Mouse (Mus musculus) limb, embryonic 14.5 days (tissue): ENCODE data around the gene Kcnmb3. TPM values are rescaled to one million over a fixed set of nuclear protein-coding genes. Genes with fewer than 3 reads are reported as not detected.

ENCODE experiments used
- ATAC-seq: fragments of 200-750 bp; cut with Nextera tagmentation; 2 replicates; pipeline ENCODE4 v1.8.0; 2017; ENCODE audit warnings: low read depth, moderate number of reproducible peaks, moderate TSS enrichment; ENCODE audit not compliant: low FRiP score
- DNase-seq: peaks from one replicate; pipeline ENCODE4 v3.0.0-alpha.2; 2015; ENCODE audit warnings: low spot score
- H3K27ac ChIP-seq: fragments of 300-500 bp; sonication (generic); replicated peaks from 2 replicates; pipeline ENCODE4 v1.5.1; 2014; ENCODE audit warnings: low read depth, mild to moderate bottlenecking, low read length, moderate library complexity, mixed read lengths
- H3K27me3 ChIP-seq: fragments of 300-500 bp; sonication (generic); 2 replicates; pipeline ENCODE4 v1.6.1; 2014; ENCODE audit warnings: low read length, mixed read lengths; ENCODE audit not compliant: control insufficient read depth, insufficient read depth
- H3K36me3 ChIP-seq: fragments of 300-500 bp; sonication (generic); 2 replicates; pipeline ENCODE4 v1.6.1; 2014; ENCODE audit warnings: mild to moderate bottlenecking, low read length, moderate library complexity, mixed read lengths; ENCODE audit not compliant: control insufficient read depth, insufficient read depth
- H3K4me1 ChIP-seq: fragments of 300-500 bp; sonication (generic); 2 replicates; pipeline ENCODE4 v1.6.1; 2014; ENCODE audit warnings: antibody characterized with exemption, low read length, mixed read lengths; ENCODE audit not compliant: control insufficient read depth, insufficient read depth
- H3K4me2 ChIP-seq: fragments of 300-500 bp; sonication (generic); replicated peaks from 2 replicates; pipeline ENCODE4 v1.6.1; 2014; ENCODE audit warnings: low read depth, mild to moderate bottlenecking, low read length, moderate library complexity; ENCODE audit not compliant: severe bottlenecking
- H3K4me3 ChIP-seq: fragments of 300-500 bp; sonication (generic); replicated peaks from 2 replicates; pipeline ENCODE4 v1.5.1; 2014; ENCODE audit warnings: low read length
- H3K9ac ChIP-seq: fragments of 300-500 bp; sonication (generic); 2 replicates; pipeline ENCODE4 v1.6.1; 2014; ENCODE audit warnings: mild to moderate bottlenecking, low read depth, low read length, moderate library complexity; ENCODE audit not compliant: severe bottlenecking
- H3K9me3 ChIP-seq: fragments of 300-500 bp; sonication (generic); 2 replicates; pipeline ENCODE4 v1.6.1; 2016; ENCODE audit warnings: low read length; ENCODE audit not compliant: control insufficient read depth
- POLR2A ChIP-seq: fragments of 200-500 bp; IDR thresholded peaks from 2 replicates; pipeline ENCODE4 v1.8.0; 2012; ENCODE audit warnings: inconsistent platforms, mild to moderate bottlenecking, moderate library complexity, borderline replicate concordance; ENCODE audit not compliant: insufficient read depth, insufficient read length; ENCODE audit errors: extremely low read depth
- WGBS: fragments of 180-500 bp; shearing (Covaris S2); extraction: QIAGEN DNeasy Blood & Tissue Kit; methylation state at CpG from one replicate; pipeline ENCODE4 v1.1.7; 2014; 5-methylcytosine and 5-hydroxymethylcytosine counted together
- polyA plus RNA-seq, 2 experiments: library from polyadenylated mRNA; depleted of rRNA in 1 of 2; stranded (reverse) in 1 of 2; unstranded in 1 of 2; fragments of >200 nt; fragmentation: Nextera tagmentation in 1 of 2; extraction: Ambion mirVana in 1 of 2; gene quantifications; 2 replicates each; pipeline versions ENCODE4 v1.2.1 to v1.2.3; 2012 to 2014

The Kcnmb3 gene
- polyA plus RNA-seq, 2 experiments, result not detected

- Histone ChIP-seq H3K4me1 (no peaks in the 10 kb centered on the region), H3K9ac (no peak overlapping the region), H3K9me3 (no peaks in the 10 kb centered on the region), H3K36me3 (no peaks in the 10 kb centered on the region), H3K4me3 (no peak overlapping the region), H3K27me3 (no peaks in the 10 kb centered on the region), H3K27ac (no peak overlapping the region), H3K4me2 (no peak overlapping the region)
- WGBS, result 73% methylated on average over 8 of the region's 8 CpGs
- ATAC-seq (no peak), DNase-seq (no peak)
- no peak for TF ChIP-seq POLR2A
Measured at GRCm38 (mm10) chr3:32494387-32495087, 2.5 kb upstream of the Kcnmb3 start.

- Histone ChIP-seq H3K36me3 (no peaks in the 10 kb centered on the region), H3K4me3 (no peak overlapping the region), H3K9ac (no peak overlapping the region), H3K4me1 (no peaks in the 10 kb centered on the region), H3K27ac (no peak overlapping the region), H3K4me2 (no peak overlapping the region), H3K9me3 (no peaks in the 10 kb centered on the region), H3K27me3 (no peaks in the 10 kb centered on the region)
- TF ChIP-seq POLR2A, result no peak
- ATAC-seq, result no peak
- no peak for DNase-seq
Measured at GRCm38 (mm10) chr3:32490928-32491315, 1.1 kb downstream of the Kcnmb3 start.

GRCm38 (mm10) chr3:32490076-32490927 is 1.7 kb downstream of the Kcnmb3 start:
- no peak overlapping the region for H3K4me2 ChIP-seq
- ATAC-seq, result no peak
- H3K27me3 ChIP-seq, result no peaks in the 10 kb centered on the region
- no peaks in the 10 kb centered on the region for H3K4me1 ChIP-seq
- 66% methylated on average over 15 of the region's 15 CpGs for WGBS
- no peaks in the 10 kb centered on the region for H3K9me3 ChIP-seq
- H3K27ac ChIP-seq, result no peak overlapping the region
- no peak overlapping the region for H3K4me3 ChIP-seq
- no peaks in the 10 kb centered on the region for H3K36me3 ChIP-seq
- no peak overlapping the region for H3K9ac ChIP-seq
- TF ChIP-seq POLR2A, result no peak
- no peak for DNase-seq

GRCm38 (mm10) chr3:32488172-32488571 is 3.9 kb downstream of the Kcnmb3 start:
- H3K4me3 ChIP-seq, result no peak overlapping the region
- ATAC-seq (no peak), DNase-seq (no peak)
- no peak for TF ChIP-seq POLR2A
- H3K9me3 ChIP-seq, result no peaks in the 10 kb centered on the region
- H3K36me3 ChIP-seq, result no peaks in the 10 kb centered on the region
- no peaks in the 10 kb centered on the region for H3K4me1 ChIP-seq
- no peak overlapping the region for H3K4me2 ChIP-seq
- 77% methylated on average over 6 of the region's 6 CpGs for WGBS
- no peak overlapping the region for H3K27ac ChIP-seq
- no peak overlapping the region for H3K9ac ChIP-seq
- H3K27me3 ChIP-seq, result no peaks in the 10 kb centered on the region

GRCm38 (mm10) chr3:32486543-32486942 is 5.5 kb downstream of the Kcnmb3 start:
- DNase-seq (no peak), ATAC-seq (no peak)
- no peaks in the 10 kb centered on the region for H3K4me1 ChIP-seq
- no peaks in the 10 kb centered on the region for H3K27me3 ChIP-seq
- no peak for TF ChIP-seq POLR2A
- no peak overlapping the region for H3K9ac ChIP-seq
- no peak overlapping the region for H3K4me3 ChIP-seq
- H3K4me2 ChIP-seq, result no peak overlapping the region
- H3K9me3 ChIP-seq, result no peaks in the 10 kb centered on the region
- no peaks in the 10 kb centered on the region for H3K36me3 ChIP-seq
- H3K27ac ChIP-seq, result no peak overlapping the region
- WGBS, result 75% methylated on average over 4 of the region's 4 CpGs
